Mouse (Mus musculus) T-cell, adult 2 months (primary cell): ENCODE results near the gene Olfr101.

Experiments
- DNase-seq: peaks from one replicate; pipeline ENCODE4 v3.0.0; 2022; ENCODE audit warnings: low spot score

The Olfr101 gene

GRCm38 (mm10) chr17:37304213-37304612 lies at the start of gene Olfr101:
TSS of gene Olfr101 (minus strand) at chr17:37304313.
- DNase-seq, result no peak

- DNase-seq, result no peak
Measured at GRCm38 (mm10) chr17:37339598-37339997, 35.5 kb upstream of the Olfr101 start, which contains the start of gene Olfr103. TSS of gene Olfr103 (minus strand) at chr17:37339698.

- no peak for DNase-seq
Measured at GRCm38 (mm10) chr17:37316954-37317353, 12.8 kb upstream of the Olfr101 start, which contains the start of gene Olfr102. TSS of gene Olfr102 (minus strand) at chr17:37317054.

- no peak for DNase-seq
Measured at GRCm38 (mm10) chr17:37310146-37310699, 6.1 kb upstream of the Olfr101 start.

- no peak for DNase-seq
Measured at GRCm38 (mm10) chr17:37308483-37308882, 4.4 kb upstream of the Olfr101 start.

- DNase-seq, result no peak
Measured at GRCm38 (mm10) chr17:37283360-37283759, 20.8 kb downstream of the Olfr101 start, which contains the start of gene Olfr99. TSS of gene Olfr99 (minus strand) at chr17:37283460.

- no peak for DNase-seq
Measured at GRCm38 (mm10) chr17:37280331-37280730, 23.8 kb downstream of the Olfr101 start.

- no peak for DNase-seq
Measured at GRCm38 (mm10) chr17:37276573-37276972, 27.5 kb downstream of the Olfr101 start.

- DNase-seq, result no peak
Measured at GRCm38 (mm10) chr17:37275626-37276248, 28.4 kb downstream of the Olfr101 start.

- peak; percentile 93 for DNase-seq
Measured at GRCm38 (mm10) chr17:37270702-37271092, 33.4 kb downstream of the Olfr101 start.

- DNase-seq, result peak; percentile 91
Measured at GRCm38 (mm10) chr17:37270058-37270701, 33.9 kb downstream of the Olfr101 start, which contains the start of gene H2-M3. TSS of gene H2-M3 (plus strand) at chr17:37270220.

- DNase-seq, result no peak
Measured at GRCm38 (mm10) chr17:37263626-37264025, 40.5 kb downstream of the Olfr101 start, which contains the start of gene Olfr98. TSS of gene Olfr98 (minus strand) at chr17:37263749.

GRCm38 (mm10) chr17:37250544-37250943 lies 53.6 kb downstream of the Olfr101 start:
- DNase-seq, result peak; percentile 15

GRCm38 (mm10) chr17:37249460-37249859 lies 54.7 kb downstream of the Olfr101 start:
- DNase-seq, result no peak
